Mouse (Mus musculus): ENCODE data around the gene 1700020L24Rik. TPM values are rescaled to one million over a fixed set of nuclear protein-coding genes. Genes with fewer than 3 reads are reported as not detected.

Gene 1700020L24Rik
- total and polyA plus RNA-seq, 2 experiments from 2014 or later = 0.37 to 0.65 TPM

DNA sequence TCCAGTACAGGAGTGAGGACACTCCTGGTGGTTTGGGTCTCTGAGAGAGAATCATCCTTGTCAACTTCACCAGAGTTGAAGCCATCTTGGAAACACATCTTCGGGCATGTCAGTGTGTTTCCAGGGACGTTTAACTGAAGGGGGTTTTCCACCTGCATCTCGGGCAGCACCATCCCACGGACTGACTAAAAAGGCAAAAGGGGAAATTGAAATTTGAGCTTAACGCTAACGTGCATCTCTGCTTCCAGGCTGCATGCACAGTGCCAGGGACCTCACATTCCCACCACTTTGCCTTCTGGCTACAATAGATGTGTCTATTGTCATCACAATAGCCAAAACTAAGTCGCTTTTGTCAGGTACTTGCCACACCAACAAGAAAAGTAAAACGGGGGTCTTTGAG is 29.2 kb upstream of the 1700020L24Rik start:
- H3K36me3 ChIP-seq (ENCODE audit: insufficient read depth, low read length) = peaks cover 7% of the 10 kb centered on the region; the same call in 1 of the 2 replicates
- no peak for TF ChIP-seq CTCF (IDR thresholded peaks at IDR 0.05; ENCODE audit: low read depth)
- no peak overlapping the region for H3K4me3 ChIP-seq (ENCODE audit: low read length)
- 0 out of 2 replicates have a peak, but pooled peaks cover 7% of the 10 kb centered on the region for H3K4me1 ChIP-seq (ENCODE audit: insufficient read depth, low read length)
- ATAC-seq (no peak), DNase-seq (ENCODE audit: low spot score) (no peak)
- 34% methylated on average over 8 of the region's 8 CpGs for WGBS
- H3K4me2 ChIP-seq (ENCODE audit: low read depth, low read length) = no peak overlapping the region
- no peak overlapping the region for H3K27ac ChIP-seq
- H3K9ac ChIP-seq (replicated peaks; ENCODE audit: low read length) = no peak overlapping the region
- no peaks in the 10 kb centered on the region for H3K9me3 ChIP-seq (ENCODE audit: low read length)
- H3K27me3 ChIP-seq (ENCODE audit: insufficient read depth, low read length) = no peaks in the 10 kb centered on the region

DNA sequence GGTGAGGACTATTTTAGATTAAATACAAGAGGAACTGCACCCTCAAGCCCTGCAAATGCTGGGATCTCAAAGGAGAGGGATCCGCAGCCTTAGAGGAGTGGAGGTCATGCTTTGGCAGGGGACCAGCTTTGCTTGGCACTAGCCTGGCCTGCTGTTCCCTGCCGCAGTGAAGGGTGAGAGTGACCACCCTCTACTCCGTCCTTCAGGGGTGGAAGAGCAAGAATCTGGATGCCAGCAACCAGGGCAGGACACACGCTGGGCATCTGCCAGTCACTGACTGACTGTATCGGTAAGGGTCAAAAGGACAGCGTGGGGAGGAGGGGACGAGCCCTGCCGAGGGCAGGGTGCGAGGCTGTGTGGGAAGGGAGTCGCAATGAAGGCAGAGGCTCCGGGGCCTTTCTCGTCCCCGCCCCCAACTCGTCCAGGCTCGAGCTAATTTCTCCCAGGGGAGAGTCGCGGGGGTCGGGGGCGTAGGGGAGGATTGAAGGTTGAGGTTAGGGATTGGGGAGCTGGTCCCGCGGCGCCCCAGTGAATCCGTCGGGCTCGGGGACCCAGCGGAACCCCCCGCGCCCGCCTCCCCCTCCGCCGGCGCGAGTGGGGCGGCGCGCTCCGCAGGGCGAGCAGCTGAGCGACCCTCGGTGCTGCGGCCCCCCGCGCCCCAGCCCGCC is 28.3 kb upstream of the 1700020L24Rik start, which contains the start of gene Rasl10b:
Gene Rasl10b (plus strand): TSS at position 51 of the 668 bp plus-strand sequence.
- WGBS = under 1% methylated on average over 23 of the region's 44 CpGs
- peak within 1 kb of the TSS; percentile 81 for H3K4me2 ChIP-seq (ENCODE audit: low read depth, low read length)
- peak within 1 kb of the TSS; percentile 73 for H3K4me3 ChIP-seq (ENCODE audit: low read length)
- H3K9me3 ChIP-seq (ENCODE audit: low read length) = no peaks in the 10 kb centered on the region
- H3K9ac ChIP-seq (replicated peaks; ENCODE audit: low read length) = peak within 1 kb of the TSS; percentile 84
- no peaks in the 10 kb centered on the region for H3K36me3 ChIP-seq (ENCODE audit: insufficient read depth, low read length)
- ATAC-seq (peak; percentile 77), DNase-seq (ENCODE audit: low spot score) (peak; percentile 75)
- peak within 1 kb of the TSS; percentile 41; the same call in 1 of the 2 replicates for H3K27ac ChIP-seq
- no peaks in the 10 kb centered on the region for H3K27me3 ChIP-seq (ENCODE audit: insufficient read depth, low read length)
- TF ChIP-seq CTCF (IDR thresholded peaks at IDR 0.05; ENCODE audit: low read depth) = no peak
- 0 out of 2 replicates have a peak, but pooled peaks cover 7% of the 10 kb centered on the region for H3K4me1 ChIP-seq (ENCODE audit: insufficient read depth, low read length)

DNA sequence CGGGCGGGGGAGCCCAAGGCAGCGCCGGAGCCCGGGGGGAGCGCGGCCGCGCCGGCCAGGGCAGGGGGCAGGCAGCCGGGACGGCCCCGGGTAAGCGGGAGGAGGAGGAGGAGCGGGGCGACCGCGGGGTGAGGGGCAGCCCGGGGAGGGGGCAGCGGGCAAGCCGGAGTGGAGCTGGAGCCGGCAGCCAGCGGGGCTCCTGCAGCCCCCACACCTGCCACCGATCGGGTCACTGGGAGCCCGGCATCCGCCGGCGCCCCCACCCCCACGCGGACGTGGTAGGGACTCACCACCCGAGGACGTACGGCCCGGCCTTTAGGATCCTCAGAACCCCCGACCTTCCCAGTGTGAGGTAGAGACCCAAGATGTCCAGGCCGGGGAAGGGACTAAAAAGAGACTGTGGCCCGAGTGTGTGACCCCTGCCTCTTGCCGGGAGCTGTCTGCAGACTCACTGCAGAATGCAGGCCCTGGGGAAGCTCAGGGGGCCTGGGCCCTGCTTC is 27.6 kb upstream of the 1700020L24Rik start:
- Histone ChIP-seq H3K4me3 (ENCODE audit: low read length) (peak overlapping the region; percentile 73), H3K9me3 (ENCODE audit: low read length) (no peaks in the 10 kb centered on the region), H3K4me1 (ENCODE audit: insufficient read depth, low read length) (0 out of 2 replicates have a peak, but pooled peaks cover 7% of the 10 kb centered on the region), H3K27me3 (ENCODE audit: insufficient read depth, low read length) (no peaks in the 10 kb centered on the region), H3K9ac (replicated peaks; ENCODE audit: low read length) (peak overlapping the region; percentile 84), H3K4me2 (ENCODE audit: low read depth, low read length) (peak overlapping the region; percentile 81), H3K27ac (peak overlapping the region; percentile 41; the same call in 1 of the 2 replicates), H3K36me3 (ENCODE audit: insufficient read depth, low read length) (no peaks in the 10 kb centered on the region)
- 1% methylated on average over 24 of the region's 40 CpGs for WGBS
- DNase-seq (ENCODE audit: low spot score) (peak; percentile 26), ATAC-seq (peak; percentile 38)
- no peak for TF ChIP-seq CTCF (IDR thresholded peaks at IDR 0.05; ENCODE audit: low read depth)

DNA sequence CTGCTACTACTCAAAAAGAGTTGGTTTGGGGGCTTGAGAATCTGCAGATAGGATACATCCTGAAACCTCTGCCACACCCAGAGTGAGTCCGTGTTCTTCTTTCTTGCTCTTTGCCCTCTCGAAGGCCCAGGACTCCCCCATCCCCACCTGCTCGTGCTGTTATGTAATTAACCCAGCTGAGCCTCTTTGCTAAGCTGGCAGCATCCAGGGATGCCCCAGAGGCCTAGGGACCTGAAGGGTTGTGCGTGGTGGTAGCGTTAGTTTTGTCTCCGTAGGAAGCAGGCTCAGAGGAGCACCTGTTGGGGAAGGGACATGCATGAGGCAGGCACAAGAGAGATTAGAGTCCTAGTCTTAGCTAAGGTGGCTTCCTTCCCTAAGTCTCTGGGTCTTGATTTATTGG is 27.0 kb upstream of the 1700020L24Rik start:
- Histone ChIP-seq H3K36me3 (ENCODE audit: insufficient read depth, low read length) (no peaks in the 10 kb centered on the region), H3K9ac (replicated peaks; ENCODE audit: low read length) (peak overlapping the region; percentile 84), H3K4me3 (ENCODE audit: low read length) (peak overlapping the region; percentile 73), H3K4me1 (ENCODE audit: insufficient read depth, low read length) (0 out of 2 replicates have a peak, but pooled peaks cover 7% of the 10 kb centered on the region), H3K4me2 (ENCODE audit: low read depth, low read length) (peak overlapping the region; percentile 81), H3K9me3 (ENCODE audit: low read length) (no peaks in the 10 kb centered on the region), H3K27me3 (ENCODE audit: insufficient read depth, low read length) (no peaks in the 10 kb centered on the region), H3K27ac (no peak overlapping the region)
- 30% methylated on average over 6 of the region's 6 CpGs for WGBS
- ATAC-seq = no peak
- TF ChIP-seq CTCF (IDR thresholded peaks at IDR 0.05; ENCODE audit: low read depth) = no peak
- no peak for DNase-seq (ENCODE audit: low spot score)

DNA sequence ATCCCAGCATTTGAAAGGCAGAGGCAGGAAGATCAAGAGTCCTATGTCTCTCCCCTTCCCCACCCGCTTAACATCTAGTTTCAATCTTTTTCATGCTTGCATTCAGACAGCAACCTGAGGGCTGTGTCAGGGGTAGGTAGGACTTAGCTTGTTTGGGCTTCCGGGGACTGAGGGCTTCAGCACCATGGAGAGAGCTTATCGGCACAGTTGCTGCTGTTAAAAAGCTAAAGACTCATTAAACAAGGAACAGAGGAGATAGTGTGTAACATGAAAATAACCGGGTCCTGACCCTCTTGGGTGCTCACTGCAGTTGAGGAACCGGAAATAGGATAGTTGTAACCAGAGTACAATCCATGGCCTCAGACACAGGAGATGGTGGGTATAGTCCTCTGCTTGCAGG is 20.4 kb upstream of the 1700020L24Rik start:
- WGBS = 19% methylated on average over 5 of the region's 5 CpGs
- DNase-seq (ENCODE audit: low spot score) (peak; percentile 44), ATAC-seq (no peak)
- Histone ChIP-seq H3K4me2 (ENCODE audit: low read depth, low read length) (no peak overlapping the region), H3K27me3 (ENCODE audit: insufficient read depth, low read length) (no peaks in the 10 kb centered on the region; the same call in 1 of the 2 replicates), H3K27ac (no peak overlapping the region), H3K4me1 (ENCODE audit: insufficient read depth, low read length) (no peaks in the 10 kb centered on the region; the same call in 1 of the 2 replicates), H3K9me3 (ENCODE audit: low read length) (no peaks in the 10 kb centered on the region), H3K9ac (replicated peaks; ENCODE audit: low read length) (no peak overlapping the region), H3K4me3 (ENCODE audit: low read length) (no peak overlapping the region), H3K36me3 (ENCODE audit: insufficient read depth, low read length) (no peaks in the 10 kb centered on the region)
- TF ChIP-seq CTCF (IDR thresholded peaks at IDR 0.05; ENCODE audit: low read depth) = no peak

DNA sequence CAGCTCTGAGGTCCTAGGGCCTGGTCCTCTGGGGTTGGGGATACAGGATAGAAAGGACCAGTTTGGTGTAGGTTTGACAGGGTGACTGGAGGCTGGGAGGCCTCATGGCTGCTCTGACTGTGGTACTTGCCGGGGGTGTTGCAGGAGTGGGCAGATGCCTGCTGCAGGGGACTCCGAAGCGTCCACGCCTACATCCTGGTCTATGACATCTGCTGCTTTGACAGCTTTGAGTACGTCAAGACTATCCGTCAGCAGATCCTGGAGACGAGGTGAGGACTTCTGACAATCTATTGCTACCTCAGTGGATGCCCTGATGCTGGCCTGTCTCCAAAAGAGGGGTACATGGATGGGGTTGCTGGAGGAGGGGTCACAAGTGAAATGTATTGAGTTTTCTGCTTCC is 19.8 kb upstream of the 1700020L24Rik start:
- no peak overlapping the region for H3K9ac ChIP-seq (replicated peaks; ENCODE audit: low read length)
- no peak overlapping the region for H3K27ac ChIP-seq
- ATAC-seq (no peak), DNase-seq (ENCODE audit: low spot score) (no peak)
- 77% methylated on average over 7 of the region's 7 CpGs for WGBS
- TF ChIP-seq CTCF (IDR thresholded peaks at IDR 0.05; ENCODE audit: low read depth) = no peak
- H3K4me3 ChIP-seq (ENCODE audit: low read length) = no peak overlapping the region
- no peak overlapping the region for H3K4me2 ChIP-seq (ENCODE audit: low read depth, low read length)
- no peaks in the 10 kb centered on the region; the same call in 1 of the 2 replicates for H3K4me1 ChIP-seq (ENCODE audit: insufficient read depth, low read length)
- no peaks in the 10 kb centered on the region for H3K9me3 ChIP-seq (ENCODE audit: low read length)
- H3K36me3 ChIP-seq (ENCODE audit: insufficient read depth, low read length) = no peaks in the 10 kb centered on the region
- no peaks in the 10 kb centered on the region; the same call in 1 of the 2 replicates for H3K27me3 ChIP-seq (ENCODE audit: insufficient read depth, low read length)
